Mouse (Mus musculus) embryonic fibroblast, embryonic 13.5 days (primary cell): Measurements from ENCODE around the gene Rabgap1l.

ENCODE experiments used
- CTCF ChIP-seq: IDR thresholded peaks from 2 replicates; pipeline ENCODE4 v1.5.1; 2011; ENCODE audit warnings: mild to moderate bottlenecking, control low read depth, low read length, moderate library complexity, borderline replicate concordance; ENCODE audit not compliant: insufficient read depth
- POLR2A ChIP-seq: IDR thresholded peaks from 2 replicates; pipeline ENCODE4 v1.6.1; 2011; ENCODE audit warnings: low read depth, mild to moderate bottlenecking, control low read depth, low read length, moderate library complexity

DNA sequence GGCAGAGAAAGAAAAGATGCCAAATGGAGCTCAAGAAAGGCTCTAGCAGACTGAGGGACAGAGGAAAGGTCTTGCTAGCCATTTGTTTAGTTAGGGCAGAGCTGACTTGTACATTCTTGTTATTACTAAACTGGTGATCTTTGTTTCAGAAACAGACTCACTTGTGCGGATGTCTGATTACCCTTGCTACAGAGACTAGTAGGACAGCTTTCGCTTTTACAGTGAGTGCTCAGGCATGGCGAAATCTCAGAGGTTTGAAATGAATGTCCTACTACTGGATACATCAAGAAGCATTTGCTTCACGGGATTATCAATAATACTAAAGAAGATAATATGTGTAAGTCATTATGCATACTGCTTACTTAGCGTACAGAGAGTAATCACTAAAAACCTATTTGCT lies 548.3 kb downstream of the Rabgap1l start:
- no peak for TF ChIP-seq CTCF
- TF ChIP-seq POLR2A = no peak
